Mouse (Mus musculus): ENCODE measurements at regions not wholly inside any gene's neighbourhood (a gene's known extent, or its start where the extent isn't known, plus 50 kb on each side); places are given as distances from the start of the nearest gene placed in this dataset.

DNA sequence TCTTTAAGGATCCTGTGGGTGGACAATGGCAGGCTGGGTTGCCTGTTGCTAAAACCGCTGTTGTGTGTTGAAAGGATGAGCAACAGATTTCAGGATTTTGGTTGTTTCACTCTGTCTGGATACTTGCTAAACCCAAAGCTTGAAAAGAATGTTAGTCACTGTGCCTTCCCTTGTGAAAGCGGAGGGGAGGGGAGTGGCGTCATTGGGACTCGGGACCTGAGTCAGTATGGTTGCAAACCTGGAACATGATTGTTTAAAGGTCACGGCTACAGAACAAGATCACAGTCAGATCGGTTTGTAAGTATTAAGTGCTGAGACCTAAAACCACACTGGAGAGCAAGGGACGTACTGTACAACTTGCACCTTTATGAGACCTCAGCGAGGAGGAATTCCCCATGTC lies 344.9 kb upstream of the Gm15217 start:
- no peak overlapping the region for H3K9ac ChIP-seq (ENCODE audit: low read length)
- ATAC-seq (ENCODE audit: insufficient number of reproducible peaks, low FRiP score, low TSS enrichment, low read depth) (no peak), DNase-seq (ENCODE audit: low spot score) (no peak)
- no peaks in the 10 kb centered on the region for H3K36me3 ChIP-seq (ENCODE audit: control insufficient read depth, insufficient read depth, low read length)
- H3K4me3 ChIP-seq (ENCODE audit: low read depth, low read length): no peak overlapping the region
- H3K9me3 ChIP-seq (ENCODE audit: control insufficient read depth, low read length): no peaks in the 10 kb centered on the region
- H3K27ac ChIP-seq (replicated peaks; ENCODE audit: low read depth, low read length): no peak overlapping the region
- 93% methylated on average over 8 of the region's 8 CpGs for WGBS
- H3K4me1 ChIP-seq (ENCODE audit: control insufficient read depth, insufficient read depth, low read length): no peaks in the 10 kb centered on the region
- H3K4me2 ChIP-seq (ENCODE audit: low read depth, severe bottlenecking): no peak overlapping the region
- no peaks in the 10 kb centered on the region for H3K27me3 ChIP-seq (ENCODE audit: control insufficient read depth, insufficient read depth, low read length)

DNA sequence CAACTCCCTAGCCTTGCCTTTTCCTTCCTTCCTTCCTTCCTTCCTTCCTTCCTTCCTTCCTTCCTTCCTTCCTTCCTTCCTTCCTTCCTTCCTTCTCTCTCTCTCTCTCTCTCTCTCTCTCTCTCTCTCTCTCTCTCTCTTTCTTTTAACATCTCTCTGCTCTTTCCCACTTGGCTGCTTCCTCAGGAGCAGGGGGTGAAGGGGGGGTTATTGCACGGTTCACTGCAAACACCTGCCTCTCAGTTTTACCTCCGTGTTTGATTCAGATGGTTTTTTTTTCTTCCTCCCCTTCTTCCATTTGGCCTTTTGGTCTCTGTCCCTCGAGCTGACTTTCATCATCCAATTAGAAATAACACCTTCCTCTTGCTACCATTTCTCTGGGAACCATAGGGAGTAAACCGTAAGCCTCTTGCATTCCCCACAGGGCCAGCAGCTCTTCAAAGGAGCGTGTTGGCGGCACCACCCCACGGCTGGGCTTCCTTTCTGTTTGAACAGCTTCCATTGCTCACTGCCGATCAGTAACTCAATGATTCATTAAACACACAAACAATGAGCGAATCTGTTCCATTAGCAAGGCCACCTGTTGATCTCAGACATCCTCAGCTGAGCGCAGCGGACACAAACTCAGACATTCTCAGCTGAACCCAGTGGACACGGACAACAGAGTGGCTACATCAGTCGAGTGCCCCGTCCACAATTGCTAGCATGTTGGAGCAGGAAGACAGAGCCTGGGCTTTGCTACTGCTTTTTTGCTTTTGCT lies 318.4 kb upstream of the Gm15217 start:
- no peaks in the 10 kb centered on the region for H3K27me3 ChIP-seq (ENCODE audit: control insufficient read depth, insufficient read depth, low read length)
- no peak overlapping the region for H3K27ac ChIP-seq (replicated peaks; ENCODE audit: low read depth, low read length)
- H3K9ac ChIP-seq (ENCODE audit: low read length): no peak overlapping the region
- ATAC-seq (ENCODE audit: insufficient number of reproducible peaks, low FRiP score, low TSS enrichment, low read depth): no peak
- WGBS: 25% methylated on average over 14 of the region's 14 CpGs
- H3K4me2 ChIP-seq (ENCODE audit: low read depth, severe bottlenecking): 0 out of 2 replicates have a peak overlapping the region, but pooled peaks have one; percentile 17
- H3K9me3 ChIP-seq (ENCODE audit: control insufficient read depth, low read length): no peaks in the 10 kb centered on the region
- H3K4me1 ChIP-seq (ENCODE audit: control insufficient read depth, insufficient read depth, low read length): no peaks in the 10 kb centered on the region
- peak; percentile 27 for DNase-seq (ENCODE audit: low spot score)
- no peaks in the 10 kb centered on the region for H3K36me3 ChIP-seq (ENCODE audit: control insufficient read depth, insufficient read depth, low read length)
- no peak overlapping the region for H3K4me3 ChIP-seq (ENCODE audit: low read depth, low read length)

DNA sequence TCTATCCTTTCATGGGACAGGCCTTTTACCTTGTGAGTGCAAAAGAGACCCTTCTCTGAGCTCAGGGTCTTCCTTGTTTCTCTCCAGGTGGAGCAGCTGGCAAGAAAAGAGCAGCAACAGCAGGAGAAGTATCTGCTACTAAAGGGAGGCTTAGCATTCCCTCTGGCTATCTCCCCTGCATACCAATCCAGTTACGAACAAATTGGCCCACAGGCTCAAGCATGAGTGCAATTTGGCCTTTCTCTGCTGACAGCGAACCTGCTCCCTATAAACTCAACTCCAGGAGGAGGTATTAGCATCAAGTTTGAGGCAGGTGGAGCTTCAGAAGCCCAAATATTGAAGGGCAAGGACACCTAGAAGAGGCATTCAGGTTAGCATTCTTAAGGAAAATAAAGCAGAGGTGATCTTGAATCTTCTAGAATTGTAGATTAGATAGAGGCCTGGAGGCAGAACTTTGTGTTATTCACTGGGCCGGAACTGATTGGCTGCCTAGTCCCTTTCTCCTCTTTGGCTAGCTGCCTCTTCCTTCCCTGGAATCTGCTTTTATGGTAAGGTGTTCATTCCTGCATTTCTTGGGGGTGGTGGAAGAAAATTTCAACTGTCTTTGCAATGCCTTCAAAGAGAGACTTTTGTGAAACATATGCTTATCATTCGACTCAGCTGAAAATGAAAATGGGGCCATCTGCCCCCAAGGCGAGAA lies 312.0 kb upstream of the Gm15217 start:
- no peak overlapping the region for H3K4me3 ChIP-seq (ENCODE audit: low read depth, low read length)
- ATAC-seq (ENCODE audit: insufficient number of reproducible peaks, low FRiP score, low TSS enrichment, low read depth) (no peak), DNase-seq (ENCODE audit: low spot score) (no peak)
- 77% methylated on average over 5 of the region's 5 CpGs for whole genome bisulfite sequencing
- no peaks in the 10 kb centered on the region for H3K9me3 ChIP-seq (ENCODE audit: control insufficient read depth, low read length)
- H3K4me2 ChIP-seq (ENCODE audit: low read depth, severe bottlenecking): no peak overlapping the region
- no peaks in the 10 kb centered on the region for H3K27me3 ChIP-seq (ENCODE audit: control insufficient read depth, insufficient read depth, low read length)
- H3K36me3 ChIP-seq (ENCODE audit: control insufficient read depth, insufficient read depth, low read length): no peaks in the 10 kb centered on the region
- H3K27ac ChIP-seq (replicated peaks; ENCODE audit: low read depth, low read length): no peak overlapping the region
- H3K9ac ChIP-seq (ENCODE audit: low read length): no peak overlapping the region
- no peaks in the 10 kb centered on the region for H3K4me1 ChIP-seq (ENCODE audit: control insufficient read depth, insufficient read depth, low read length)

DNA sequence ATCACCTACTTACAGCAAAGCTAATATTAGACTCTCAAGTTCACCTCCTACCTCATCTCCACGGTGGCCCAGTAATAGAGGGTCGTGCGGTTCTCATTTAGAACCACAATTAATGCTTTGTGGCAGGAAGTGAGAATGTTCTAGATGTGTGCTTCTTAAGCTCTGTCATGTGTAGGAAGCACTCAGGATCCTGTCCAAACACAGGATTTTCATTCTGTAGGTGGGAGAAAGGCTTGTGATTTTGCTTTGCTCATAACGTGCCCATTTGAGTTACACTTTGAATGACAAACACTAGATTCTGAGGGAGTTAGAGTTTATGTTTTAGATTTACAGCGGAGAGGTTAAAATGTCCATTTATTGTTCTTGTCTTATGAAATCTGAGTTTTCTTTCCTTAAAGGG lies 308.0 kb upstream of the Gm15217 start:
- H3K27me3 ChIP-seq (ENCODE audit: control insufficient read depth, insufficient read depth, low read length): no peaks in the 10 kb centered on the region
- DNase-seq (ENCODE audit: low spot score): no peak
- WGBS: 88% methylated on average over 5 of the region's 5 CpGs
- no peaks in the 10 kb centered on the region for H3K9me3 ChIP-seq (ENCODE audit: control insufficient read depth, low read length)
- H3K9ac ChIP-seq (ENCODE audit: low read length): no peak overlapping the region
- no peak for ATAC-seq (ENCODE audit: insufficient number of reproducible peaks, low FRiP score, low TSS enrichment, low read depth)
- H3K4me1 ChIP-seq (ENCODE audit: control insufficient read depth, insufficient read depth, low read length): no peaks in the 10 kb centered on the region
- H3K36me3 ChIP-seq (ENCODE audit: control insufficient read depth, insufficient read depth, low read length): no peaks in the 10 kb centered on the region
- H3K4me3 ChIP-seq (ENCODE audit: low read depth, low read length): no peak overlapping the region
- H3K27ac ChIP-seq (replicated peaks; ENCODE audit: low read depth, low read length): no peak overlapping the region
- no peak overlapping the region for H3K4me2 ChIP-seq (ENCODE audit: low read depth, severe bottlenecking)

DNA sequence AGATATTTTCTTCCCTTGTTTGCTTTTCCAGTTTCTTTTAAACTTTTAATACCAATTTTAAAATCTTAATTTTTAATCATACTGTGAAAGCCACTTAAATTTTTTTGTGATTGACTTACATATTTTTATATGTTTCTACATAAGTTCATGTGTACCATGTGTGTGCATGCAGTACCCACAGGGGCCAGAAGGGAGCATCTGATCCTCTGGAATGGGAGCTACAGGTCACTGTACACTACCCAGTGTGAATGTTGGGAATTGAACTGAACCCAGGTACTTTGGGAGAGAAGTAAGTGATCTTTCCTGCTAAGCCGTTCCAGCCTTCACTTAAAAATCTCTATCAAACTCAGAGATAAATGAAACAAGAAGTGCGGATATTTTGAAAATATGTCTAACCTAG lies 302.5 kb upstream of the Gm15217 start:
- H3K9ac ChIP-seq (ENCODE audit: low read length): no peak overlapping the region
- no peaks in the 10 kb centered on the region for H3K4me1 ChIP-seq (ENCODE audit: control insufficient read depth, insufficient read depth, low read length)
- H3K27me3 ChIP-seq (ENCODE audit: control insufficient read depth, insufficient read depth, low read length): no peaks in the 10 kb centered on the region
- no peaks in the 10 kb centered on the region for H3K36me3 ChIP-seq (ENCODE audit: control insufficient read depth, insufficient read depth, low read length)
- 94% methylated on average over 2 of the region's 2 CpGs for WGBS
- no peak overlapping the region for H3K27ac ChIP-seq (replicated peaks; ENCODE audit: low read depth, low read length)
- H3K4me3 ChIP-seq (ENCODE audit: low read depth, low read length): no peak overlapping the region
- no peaks in the 10 kb centered on the region for H3K9me3 ChIP-seq (ENCODE audit: control insufficient read depth, low read length)
- no peak overlapping the region for H3K4me2 ChIP-seq (ENCODE audit: low read depth, severe bottlenecking)
- peak; percentile 38 for DNase-seq (ENCODE audit: low spot score)
- ATAC-seq (ENCODE audit: insufficient number of reproducible peaks, low FRiP score, low TSS enrichment, low read depth): no peak

DNA sequence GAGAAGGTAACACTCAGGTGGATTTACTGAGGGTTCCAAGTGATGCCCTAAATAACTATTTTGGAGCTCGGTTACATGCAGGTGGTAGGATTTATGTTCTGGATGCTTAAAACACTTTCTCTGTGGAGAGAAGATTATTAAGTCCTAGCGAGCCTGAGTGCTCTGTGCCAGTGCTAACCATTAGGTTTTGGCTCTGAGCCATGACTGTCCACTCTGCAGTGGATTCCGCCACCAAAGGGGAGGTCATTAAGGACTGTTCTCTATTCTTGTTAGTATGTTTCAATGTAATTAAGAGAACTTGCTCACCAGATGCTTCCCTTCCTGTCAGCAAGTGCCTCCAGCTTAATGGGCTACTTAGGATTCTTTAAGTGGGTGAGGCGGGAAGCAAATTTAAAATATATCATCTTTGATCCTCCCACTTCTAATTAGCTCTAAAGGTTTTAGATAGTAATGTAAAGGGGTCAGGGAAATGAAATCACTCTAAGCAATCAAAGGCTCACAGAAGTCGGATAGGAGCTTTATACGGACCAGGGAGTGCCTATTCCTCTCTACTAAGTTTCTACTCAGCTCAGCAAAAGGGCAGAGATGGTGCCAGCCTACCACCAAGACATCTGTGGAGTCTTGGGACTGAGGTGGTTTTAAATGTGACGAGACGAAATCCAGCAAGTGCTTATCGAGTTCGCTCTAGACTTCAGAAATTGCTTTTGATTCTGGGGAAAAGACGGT lies 301.6 kb upstream of the Gm15217 start:
- no peaks in the 10 kb centered on the region for H3K36me3 ChIP-seq (ENCODE audit: control insufficient read depth, insufficient read depth, low read length)
- H3K4me1 ChIP-seq (ENCODE audit: control insufficient read depth, insufficient read depth, low read length): no peaks in the 10 kb centered on the region
- no peak overlapping the region for H3K27ac ChIP-seq (replicated peaks; ENCODE audit: low read depth, low read length)
- DNase-seq (ENCODE audit: low spot score) (peak; percentile 33), ATAC-seq (ENCODE audit: insufficient number of reproducible peaks, low FRiP score, low TSS enrichment, low read depth) (no peak)
- no peak overlapping the region for H3K4me3 ChIP-seq (ENCODE audit: low read depth, low read length)
- no peaks in the 10 kb centered on the region for H3K9me3 ChIP-seq (ENCODE audit: control insufficient read depth, low read length)
- H3K27me3 ChIP-seq (ENCODE audit: control insufficient read depth, insufficient read depth, low read length): no peaks in the 10 kb centered on the region
- WGBS: 41% methylated on average over 11 of the region's 11 CpGs
- H3K9ac ChIP-seq (ENCODE audit: low read length): no peak overlapping the region
- no peak overlapping the region for H3K4me2 ChIP-seq (ENCODE audit: low read depth, severe bottlenecking)

DNA sequence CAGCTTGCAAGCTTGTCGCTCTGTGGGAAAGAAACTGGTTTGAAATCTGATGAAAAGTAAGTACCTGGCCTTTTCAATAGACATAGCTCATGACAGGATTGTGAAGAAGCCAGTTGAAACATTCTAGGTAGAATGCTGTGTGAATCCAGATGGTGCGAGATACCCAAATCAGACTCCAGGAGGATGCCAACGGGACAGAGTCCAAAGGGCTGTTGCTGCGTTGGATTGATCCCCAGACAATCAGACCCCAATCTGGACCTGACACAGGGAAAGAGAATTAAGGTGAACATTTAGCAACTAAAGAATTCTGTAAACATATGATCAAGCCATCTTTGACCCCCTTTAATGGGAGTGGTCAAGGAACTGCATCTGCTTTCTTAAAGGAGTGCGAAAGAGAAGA lies 296.6 kb upstream of the Gm15217 start:
- DNase-seq (ENCODE audit: low spot score) (no peak), ATAC-seq (ENCODE audit: insufficient number of reproducible peaks, low FRiP score, low TSS enrichment, low read depth) (no peak)
- no peak overlapping the region for H3K27ac ChIP-seq (replicated peaks; ENCODE audit: low read depth, low read length)
- H3K9ac ChIP-seq (ENCODE audit: low read length): no peak overlapping the region
- 93% methylated on average over 5 of the region's 5 CpGs for WGBS
- H3K4me2 ChIP-seq (ENCODE audit: low read depth, severe bottlenecking): no peak overlapping the region
- no peak overlapping the region for H3K4me3 ChIP-seq (ENCODE audit: low read depth, low read length)
- H3K4me1 ChIP-seq (ENCODE audit: control insufficient read depth, insufficient read depth, low read length): no peaks in the 10 kb centered on the region
- no peaks in the 10 kb centered on the region for H3K27me3 ChIP-seq (ENCODE audit: control insufficient read depth, insufficient read depth, low read length)
- H3K9me3 ChIP-seq (ENCODE audit: control insufficient read depth, low read length): no peaks in the 10 kb centered on the region
- H3K36me3 ChIP-seq (ENCODE audit: control insufficient read depth, insufficient read depth, low read length): no peaks in the 10 kb centered on the region

DNA sequence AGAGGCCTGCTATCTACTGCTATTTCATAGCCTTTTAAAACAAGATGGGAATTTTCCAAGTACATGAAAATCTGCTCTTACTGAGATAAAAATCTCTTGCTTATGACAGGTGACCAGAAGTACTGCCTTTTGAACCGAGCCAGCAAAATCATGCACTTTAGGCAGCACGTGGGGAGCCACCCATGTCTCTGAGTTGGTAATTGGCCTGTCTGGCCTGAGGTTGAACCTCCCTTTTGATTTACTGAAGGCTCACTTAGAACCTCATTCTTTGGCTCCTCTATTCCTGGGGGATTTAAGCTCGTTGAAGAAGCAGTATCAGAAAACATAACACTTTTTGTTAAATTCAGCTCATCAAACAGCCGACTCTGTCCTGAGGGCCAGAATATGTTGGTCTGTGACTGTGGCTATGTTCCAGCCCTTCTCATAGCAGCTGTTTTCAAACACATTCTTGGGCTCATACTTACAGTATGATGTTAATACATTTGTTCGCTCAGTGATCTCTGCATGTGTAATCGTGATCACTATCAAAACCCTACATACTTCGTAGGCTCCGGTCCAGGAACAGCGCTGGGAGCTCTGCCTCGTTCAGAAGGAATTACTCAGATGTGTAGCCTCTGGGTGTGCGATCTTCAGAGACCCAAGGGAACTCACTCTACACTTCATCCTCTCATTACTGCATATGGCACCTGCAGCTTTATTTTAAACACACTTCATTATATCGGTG lies 290.1 kb upstream of the Gm15217 start:
- ATAC-seq (ENCODE audit: insufficient number of reproducible peaks, low FRiP score, low TSS enrichment, low read depth) (no peak), DNase-seq (ENCODE audit: low spot score) (no peak)
- no peak overlapping the region for H3K4me2 ChIP-seq (ENCODE audit: low read depth, severe bottlenecking)
- no peak overlapping the region for H3K4me3 ChIP-seq (ENCODE audit: low read depth, low read length)
- H3K27me3 ChIP-seq (ENCODE audit: control insufficient read depth, insufficient read depth, low read length): no peaks in the 10 kb centered on the region
- H3K36me3 ChIP-seq (ENCODE audit: control insufficient read depth, insufficient read depth, low read length): no peaks in the 10 kb centered on the region
- no peak overlapping the region for H3K27ac ChIP-seq (replicated peaks; ENCODE audit: low read depth, low read length)
- WGBS: 81% methylated on average over 12 of the region's 12 CpGs
- H3K4me1 ChIP-seq (ENCODE audit: control insufficient read depth, insufficient read depth, low read length): no peaks in the 10 kb centered on the region
- no peak overlapping the region for H3K9ac ChIP-seq (ENCODE audit: low read length)
- H3K9me3 ChIP-seq (ENCODE audit: control insufficient read depth, low read length): no peaks in the 10 kb centered on the region

Data from limb, embryonic 11.5 days (tissue).